10 mouse cellular contexts compared by ENCODE assay signal in the genomic region with DNA sequence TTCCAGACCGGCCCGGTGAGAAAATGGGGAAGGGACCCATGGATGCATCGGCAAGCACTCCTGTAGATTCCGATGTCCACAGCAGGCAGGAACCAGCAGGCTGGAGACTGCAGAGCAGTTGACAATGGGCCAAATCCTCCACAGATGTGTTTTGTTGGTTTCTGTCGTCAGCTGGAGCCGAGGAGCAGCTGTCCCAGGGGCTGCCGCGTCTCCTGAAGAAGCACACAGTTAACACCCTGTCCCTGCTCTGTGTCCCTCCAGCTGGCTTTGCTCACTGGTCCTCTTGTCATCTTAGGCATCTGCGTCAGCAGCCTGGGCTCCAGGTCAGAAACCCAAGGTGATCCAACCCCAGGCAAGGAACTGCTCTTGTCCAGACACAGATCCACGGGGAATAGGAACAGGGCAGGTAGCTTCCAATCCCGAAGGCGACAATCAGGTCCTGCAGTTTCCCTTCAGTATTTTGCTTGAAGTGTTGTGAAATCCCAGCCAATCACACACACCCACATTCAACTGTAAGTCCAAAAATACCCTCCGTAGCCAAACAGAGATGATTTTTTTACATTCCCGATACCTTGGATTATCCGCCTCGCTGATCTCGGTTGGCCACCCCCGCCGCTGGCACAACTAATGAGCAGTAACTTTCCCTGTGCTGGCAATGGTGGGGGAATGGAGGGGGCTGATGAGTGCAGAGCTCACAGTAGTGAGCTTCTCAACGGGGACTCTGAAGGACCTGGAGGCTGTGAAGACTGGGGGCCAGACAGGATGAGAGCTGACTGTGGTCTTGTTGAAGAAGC.
A peak's percentile ranks its signal among the peaks of the same experiment; 100 is the strongest.
DNase-seq lines count a peak whose midpoint lies in the region; ATAC-seq lines count a peak whose summit lies in the region.
"Had no signal": no experiment of that assay in that cellular context is flagged by ENCODE, and none has a peak within 500 bp of the region (broad histone marks: within the 10 kb centered on the region; RNA-seq: fewer than 3 reads in every experiment).

No protein-coding gene starts in this region.

- peak overlapping the region; percentile 19; the same call in 1 of the 2 replicates for H3K9ac ChIP-seq in hindbrain, embryonic 16.5 days (ENCODE audit: low read depth, low read length)
- H3K9ac ChIP-seq in hindbrain, embryonic 11.5 days (ENCODE audit: low read depth, low read length): no peak overlapping the region
- H3K9ac ChIP-seq: neural tube, embryonic 13.5 days had no signal

- H3K27ac ChIP-seq in hindbrain, embryonic 16.5 days (ENCODE audit: low read depth, low read length): no peak overlapping the region
- H3K27ac ChIP-seq in hindbrain, embryonic 11.5 days (ENCODE audit: low read depth, low read length): no peak overlapping the region
- H3K27ac ChIP-seq: neural tube, embryonic 13.5 days had no signal

- no peaks in the 10 kb centered on the region for H3K27me3 ChIP-seq in hindbrain, embryonic 16.5 days (replicated peaks; ENCODE audit: control insufficient read depth, insufficient read depth, low read length)
- H3K27me3 ChIP-seq in hindbrain, embryonic 11.5 days (ENCODE audit: control insufficient read depth, insufficient read depth, low read length): no peaks in the 10 kb centered on the region
- H3K27me3 ChIP-seq: neural tube, embryonic 13.5 days had no signal

- H3K4me3 ChIP-seq in hindbrain, embryonic 16.5 days (ENCODE audit: low read length): no peak overlapping the region
- no peak overlapping the region for H3K4me3 ChIP-seq in hindbrain, embryonic 11.5 days (ENCODE audit: low read depth, low read length)
- H3K4me3 ChIP-seq: neural tube, embryonic 13.5 days had no signal

- H3K4me1 ChIP-seq in hindbrain, embryonic 16.5 days (ENCODE audit: control insufficient read depth, insufficient read depth, low read depth, low read length): peaks cover 21% of the 10 kb centered on the region
- H3K4me1 ChIP-seq in hindbrain, embryonic 11.5 days (replicated peaks; ENCODE audit: control insufficient read depth, insufficient read depth, low read length): 0 out of 2 replicates have a peak, but pooled peaks cover 3% of the 10 kb centered on the region

- ATAC-seq in hindbrain, embryonic 16.5 days: peak; percentile 18
- ATAC-seq in hindbrain, embryonic 11.5 days (ENCODE audit: low FRiP score): no peak

- 0 out of 2 replicates have a peak overlapping the region, but pooled peaks have one; percentile 6 for H3K4me2 ChIP-seq in hindbrain, embryonic 16.5 days (ENCODE audit: low read length)
- H3K4me2 ChIP-seq in hindbrain, embryonic 11.5 days (replicated peaks; ENCODE audit: low read depth, low read length): no peak overlapping the region
- H3K4me2 ChIP-seq: neural tube, embryonic 13.5 days had no signal

- intact Hi-C loops in heart, postnatal 36 days (cut with DNase I): no loop called here

- WGBS in hindbrain, embryonic 16.5 days: 49% methylated on average over 20 of the region's 20 CpGs
- 74% methylated on average over 20 of the region's 20 CpGs for WGBS in hindbrain, embryonic 11.5 days

- DNase-seq in hindbrain, embryonic 11.5 days (ENCODE audit: low spot score): no peak
- DNase-seq in fat pad, adult 2 months (ENCODE audit: extremely low read depth, low read depth, low spot score): peak; percentile 25
- peak; percentile 34 to 41 for DNase-seq in heart, postnatal 36 days
- DNase-seq in lung, postnatal 10 days: peak; percentile 56
- DNase-seq in embryo, embryonic 10 days (ENCODE audit: low spot score): no peak
- no peak for DNase-seq in adrenal gland, postnatal 14 days
- DNase-seq in spleen, postnatal 14 days (ENCODE audit: low spot score in 2 of 2): no peak
- DNase-seq: cerebellum, adult 11-12 months had no signal

- H3K9me3 ChIP-seq in hindbrain, embryonic 16.5 days (ENCODE audit: control insufficient read depth, low read length): no peaks in the 10 kb centered on the region
- no peaks in the 10 kb centered on the region for H3K9me3 ChIP-seq in hindbrain, embryonic 11.5 days (ENCODE audit: control insufficient read depth, low read length)
- H3K9me3 ChIP-seq: neural tube, embryonic 13.5 days had no signal

- no peaks in the 10 kb centered on the region for H3K36me3 ChIP-seq in hindbrain, embryonic 16.5 days (ENCODE audit: control insufficient read depth, insufficient read depth, low read length)
- H3K36me3 ChIP-seq in hindbrain, embryonic 11.5 days (ENCODE audit: control insufficient read depth, insufficient read depth, low read length): no peaks in the 10 kb centered on the region
- H3K36me3 ChIP-seq: neural tube, embryonic 13.5 days had no signal

Comparison
In these comparisons a context has a peak if more than half of its experiments do, and no peak if none do; other contexts are left out.
1. DNase-seq: peak in fat pad, adult 2 months (single experiment), heart, postnatal 36 days (2 of 2) and lung, postnatal 10 days (single experiment); none in hindbrain, embryonic 11.5 days (single experiment), embryo, embryonic 10 days (single experiment), adrenal gland, postnatal 14 days (single experiment) and spleen, postnatal 14 days (0 of 2).